Mouse (Mus musculus): ENCODE data around the gene Dpy19l3. TPM values are rescaled to one million over a fixed set of nuclear protein-coding genes. Genes with fewer than 3 reads are reported as not detected.
A peak's percentile ranks its signal among the peaks of the same experiment; 100 is the strongest.

Gene Dpy19l3
- total and polyA plus RNA-seq, 2 experiments from 2014 or later: 36.9 to 52.7 TPM

- peak; percentile 70 for TF ChIP-seq CTCF (IDR thresholded peaks at IDR 0.05)
- Histone ChIP-seq H3K4me2 (ENCODE audit: low read depth, low read length, poor library complexity, severe bottlenecking) (no peak overlapping the region), H3K27me3 (ENCODE audit: insufficient read depth, low read length) (no peaks in the 10 kb centered on the region), H3K9ac (replicated peaks; ENCODE audit: low read length, poor library complexity, severe bottlenecking) (no peak overlapping the region), H3K9me3 (ENCODE audit: low read length) (no peaks in the 10 kb centered on the region), H3K36me3 (ENCODE audit: insufficient read depth, low read length) (no peaks in the 10 kb centered on the region), H3K4me1 (ENCODE audit: insufficient read depth, low read length) (no peaks in the 10 kb centered on the region), H3K4me3 (ENCODE audit: low read depth, low read length) (no peak overlapping the region), H3K27ac (ENCODE audit: low read depth, low read length) (no peak overlapping the region)
- DNase-seq (ENCODE audit: low spot score) (no peak), ATAC-seq (ENCODE audit: low FRiP score) (no peak)
- WGBS: 62% methylated on average over 3 of the region's 3 CpGs
Observed at GRCm38 (mm10) chr7:35659173-35659572, 95.1 kb downstream of the Dpy19l3 start.

GRCm38 (mm10) chr7:35657829-35658228, 96.4 kb downstream of the Dpy19l3 start:
- no peak overlapping the region for H3K4me2 ChIP-seq (ENCODE audit: low read depth, low read length, poor library complexity, severe bottlenecking)
- H3K27ac ChIP-seq (ENCODE audit: low read depth, low read length): no peak overlapping the region
- H3K27me3 ChIP-seq (ENCODE audit: insufficient read depth, low read length): no peaks in the 10 kb centered on the region
- no peaks in the 10 kb centered on the region for H3K4me1 ChIP-seq (ENCODE audit: insufficient read depth, low read length)
- no peaks in the 10 kb centered on the region for H3K36me3 ChIP-seq (ENCODE audit: insufficient read depth, low read length)
- no peak overlapping the region for H3K4me3 ChIP-seq (ENCODE audit: low read depth, low read length)
- H3K9me3 ChIP-seq (ENCODE audit: low read length): no peaks in the 10 kb centered on the region
- H3K9ac ChIP-seq (replicated peaks; ENCODE audit: low read length, poor library complexity, severe bottlenecking): no peak overlapping the region
- ATAC-seq (ENCODE audit: low FRiP score) (no peak), DNase-seq (ENCODE audit: low spot score) (no peak)
- 38% methylated on average over 6 of the region's 6 CpGs for WGBS
- no peak for TF ChIP-seq CTCF (IDR thresholded peaks at IDR 0.05)

- Histone ChIP-seq H3K4me3 (ENCODE audit: low read depth, low read length) (no peak overlapping the region), H3K4me2 (ENCODE audit: low read depth, low read length, poor library complexity, severe bottlenecking) (no peak overlapping the region), H3K4me1 (ENCODE audit: insufficient read depth, low read length) (no peaks in the 10 kb centered on the region), H3K36me3 (ENCODE audit: insufficient read depth, low read length) (no peaks in the 10 kb centered on the region), H3K9ac (replicated peaks; ENCODE audit: low read length, poor library complexity, severe bottlenecking) (no peak overlapping the region), H3K9me3 (ENCODE audit: low read length) (no peaks in the 10 kb centered on the region), H3K27ac (ENCODE audit: low read depth, low read length) (no peak overlapping the region), H3K27me3 (ENCODE audit: insufficient read depth, low read length) (no peaks in the 10 kb centered on the region)
- DNase-seq (ENCODE audit: low spot score) (no peak), ATAC-seq (ENCODE audit: low FRiP score) (no peak)
- TF ChIP-seq CTCF (IDR thresholded peaks at IDR 0.05): peak; percentile 54
- 87% methylated on average over 10 of the region's 10 CpGs for WGBS
Observed at GRCm38 (mm10) chr7:35651583-35652270, 102.5 kb downstream of the Dpy19l3 start.

GRCm38 (mm10) chr7:35650716-35651410, 103.4 kb downstream of the Dpy19l3 start:
- Histone ChIP-seq H3K4me1 (ENCODE audit: insufficient read depth, low read length) (no peaks in the 10 kb centered on the region), H3K9me3 (ENCODE audit: low read length) (no peaks in the 10 kb centered on the region), H3K9ac (replicated peaks; ENCODE audit: low read length, poor library complexity, severe bottlenecking) (no peak overlapping the region), H3K4me2 (ENCODE audit: low read depth, low read length, poor library complexity, severe bottlenecking) (no peak overlapping the region), H3K36me3 (ENCODE audit: insufficient read depth, low read length) (no peaks in the 10 kb centered on the region), H3K27ac (ENCODE audit: low read depth, low read length) (no peak overlapping the region), H3K27me3 (ENCODE audit: insufficient read depth, low read length) (no peaks in the 10 kb centered on the region), H3K4me3 (ENCODE audit: low read depth, low read length) (no peak overlapping the region)
- DNase-seq (ENCODE audit: low spot score): peak; percentile 79
- peak; percentile 80 for TF ChIP-seq CTCF (IDR thresholded peaks at IDR 0.05)
- no peak for ATAC-seq (ENCODE audit: low FRiP score)
- 48% methylated on average over 11 of the region's 11 CpGs for WGBS

GRCm38 (mm10) chr7:35649071-35649470, 105.2 kb downstream of the Dpy19l3 start:
- Histone ChIP-seq H3K4me1 (ENCODE audit: insufficient read depth, low read length) (no peaks in the 10 kb centered on the region), H3K9me3 (ENCODE audit: low read length) (no peaks in the 10 kb centered on the region), H3K9ac (replicated peaks; ENCODE audit: low read length, poor library complexity, severe bottlenecking) (no peak overlapping the region), H3K27me3 (ENCODE audit: insufficient read depth, low read length) (no peaks in the 10 kb centered on the region), H3K27ac (ENCODE audit: low read depth, low read length) (no peak overlapping the region), H3K4me2 (ENCODE audit: low read depth, low read length, poor library complexity, severe bottlenecking) (no peak overlapping the region), H3K4me3 (ENCODE audit: low read depth, low read length) (no peak overlapping the region), H3K36me3 (ENCODE audit: insufficient read depth, low read length) (0 out of 2 replicates have a peak, but pooled peaks cover 9% of the 10 kb centered on the region)
- WGBS: 38% methylated on average over 3 of the region's 3 CpGs
- DNase-seq (ENCODE audit: low spot score): peak; percentile 34
- ATAC-seq (ENCODE audit: low FRiP score): no peak
- TF ChIP-seq CTCF (IDR thresholded peaks at IDR 0.05): no peak
